Mouse (Mus musculus) layer of hippocampus, postnatal 25 days (tissue): ENCODE data around the gene Esrra. TPM values are rescaled to one million over a fixed set of nuclear protein-coding genes. Genes with fewer than 3 reads are reported as not detected.
"Not testable (repeated sequence)": the region's sequence is repeated elsewhere in the genome, so short reads cannot be mapped to it uniquely, and the experiment has no call there.

Experiments
- DNase-seq, 2 experiments: peaks; one replicate each; pipeline ENCODE4 v3.0.0; 2022; ENCODE audit warnings: mixed read lengths in 2 of 2, low spot score in 1 of 2; ENCODE audit errors: extremely low spot score in 1 of 2
- microRNA-seq, 2 experiments: library from miRNA; unstranded; fragments of <30 nt; microRNA quantifications; one replicate each; pipeline ENCODE4 v1.2.0; 2021
- total RNA-seq, 2 experiments: library from RNA; stranded (reverse); gene quantifications; 2 replicates each; pipeline ENCODE4 v1.2.3; 2021

Gene Esrra
- total RNA-seq, 2 experiments from 2014 or later: 56.2 to 57.7 TPM

- DNase-seq: no peak
Observed at GRCm38 (mm10) chr19:6906199-6906598, 15.4 kb downstream of the Esrra start.

- DNase-seq: no peak
Observed at GRCm38 (mm10) chr19:6905498-6906159, 16.0 kb downstream of the Esrra start.

GRCm38 (mm10) chr19:6904846-6905245 is 16.8 kb downstream of the Esrra start:
- DNase-seq: no peak

GRCm38 (mm10) chr19:6903031-6903430 is 18.6 kb downstream of the Esrra start:
- DNase-seq: no peak

DNA sequence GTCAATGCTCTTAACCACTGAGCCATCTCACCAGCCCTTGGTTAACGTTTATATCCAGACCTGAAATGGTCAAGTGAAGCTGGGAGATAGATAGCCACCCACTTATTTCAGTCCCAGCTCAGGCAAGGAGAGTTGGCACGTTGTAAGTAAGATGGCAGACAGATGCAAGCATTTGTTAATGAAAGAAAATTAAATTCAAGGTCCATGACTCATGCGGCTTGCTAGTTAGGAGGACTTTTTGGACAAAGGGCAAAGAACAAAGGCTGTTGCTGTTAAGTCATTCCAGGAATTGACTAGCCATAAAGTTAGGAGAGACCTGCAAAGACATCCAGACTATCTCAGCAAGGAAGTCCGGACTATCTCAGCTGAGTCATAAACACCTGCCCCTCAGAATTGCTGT is 22.0 kb downstream of the Esrra start:
- no peak for DNase-seq

GRCm38 (mm10) chr19:6895608-6896305 is 25.9 kb downstream of the Esrra start:
- DNase-seq: not testable (repeated sequence)

GRCm38 (mm10) chr19:6893731-6894451 is 27.7 kb downstream of the Esrra start:
- no peak for DNase-seq

GRCm38 (mm10) chr19:6892512-6892911 is 29.1 kb downstream of the Esrra start:
- DNase-seq: no peak

DNA sequence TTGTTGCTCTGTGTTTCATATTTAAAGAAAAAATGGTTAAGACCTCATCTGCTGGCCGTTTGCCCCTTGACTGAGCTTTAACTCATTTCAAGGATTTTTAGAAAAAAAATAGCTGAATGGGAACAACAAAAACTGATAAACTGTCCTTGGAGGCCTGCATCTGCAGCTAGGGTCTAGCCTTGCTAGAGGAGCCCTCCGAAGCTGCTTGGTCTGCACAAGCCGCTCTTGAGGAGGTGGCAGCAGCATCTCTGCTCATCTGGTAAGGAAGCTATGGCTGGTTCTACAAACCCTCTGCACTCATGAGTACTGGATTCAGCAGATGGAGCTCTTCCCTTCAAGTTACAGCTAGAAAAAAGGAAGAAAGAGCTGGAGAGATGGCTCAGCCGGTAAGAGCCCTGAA is 43.6 kb downstream of the Esrra start:
- DNase-seq: no peak

GRCm38 (mm10) chr19:6876799-6877198 is 44.8 kb downstream of the Esrra start:
- DNase-seq: no peak

DNA sequence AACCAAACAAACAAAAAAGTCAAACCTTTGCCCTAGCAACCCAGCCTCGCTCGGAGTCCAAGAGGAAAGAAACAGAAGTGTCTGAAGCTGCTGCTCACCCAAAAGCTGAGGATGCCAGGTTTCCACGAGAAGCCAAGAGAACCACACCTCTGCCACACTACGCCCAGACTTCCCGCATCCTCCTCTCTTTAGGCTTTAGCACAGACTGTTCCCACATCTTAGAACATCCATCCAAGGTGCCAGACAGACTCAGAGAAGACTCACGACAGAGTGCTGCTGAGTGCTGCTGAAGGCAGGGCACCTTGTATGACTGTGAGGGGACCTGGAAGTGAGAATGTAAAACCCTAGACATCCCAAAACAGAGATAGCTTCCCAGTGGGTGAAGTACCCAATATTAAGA is 45.8 kb downstream of the Esrra start:
- DNase-seq: no peak

- DNase-seq: no peak
Observed at GRCm38 (mm10) chr19:6874257-6874656, 47.4 kb downstream of the Esrra start.

DNA sequence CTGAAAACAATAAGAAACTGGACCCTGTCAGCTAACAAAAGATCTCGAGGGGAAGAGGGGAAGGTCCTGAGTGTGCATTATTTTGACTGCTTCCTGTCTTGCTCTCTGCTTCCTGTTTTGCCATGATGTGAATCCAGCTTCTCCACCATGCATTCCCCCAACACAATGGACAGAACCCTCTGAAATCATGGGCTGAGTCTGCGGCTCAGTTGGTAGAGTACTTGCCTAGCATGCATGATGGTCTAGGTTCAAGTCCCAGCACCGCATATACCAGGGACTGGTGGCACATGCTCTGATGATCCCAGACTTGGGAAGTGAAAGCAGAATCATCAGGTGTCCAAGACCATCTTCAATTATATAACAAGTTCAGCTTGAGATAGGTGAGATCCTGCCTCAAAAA is 48.9 kb downstream of the Esrra start:
- no peak for DNase-seq

DNA sequence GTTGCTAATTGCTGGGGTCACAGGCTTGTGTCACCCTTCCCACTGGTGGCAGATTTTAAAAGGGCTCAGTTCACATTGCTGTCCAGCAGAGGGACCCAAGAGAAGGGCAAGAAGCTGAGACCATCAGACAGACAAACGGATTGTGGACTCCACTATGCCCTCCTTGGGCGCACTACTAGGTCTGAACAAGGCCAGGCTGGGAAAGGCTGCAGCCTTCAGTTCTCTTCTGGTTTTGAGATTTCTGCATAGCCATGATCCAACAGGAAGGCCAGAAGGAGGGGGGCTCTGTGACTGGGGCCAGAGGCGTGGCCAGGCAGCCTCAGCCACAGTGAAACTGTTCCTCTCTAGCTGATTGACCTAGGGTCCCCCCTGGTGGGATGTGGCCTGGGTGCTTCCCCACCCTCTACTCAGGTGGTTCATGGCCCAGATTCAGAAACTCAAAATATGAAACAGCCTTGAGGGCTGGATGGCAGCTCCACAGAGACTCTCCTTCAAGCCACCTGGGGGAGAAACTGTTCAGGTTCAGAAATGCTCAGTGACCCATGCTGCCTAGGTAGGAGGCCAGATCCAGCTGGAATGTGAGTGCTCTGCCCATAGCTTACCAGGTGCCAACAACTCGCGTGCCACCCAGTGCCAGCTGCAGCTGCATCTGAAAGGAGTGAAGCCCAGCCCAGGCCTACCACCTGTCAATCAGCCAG is 49.9 kb downstream of the Esrra start:
- DNase-seq: no peak

DNA sequence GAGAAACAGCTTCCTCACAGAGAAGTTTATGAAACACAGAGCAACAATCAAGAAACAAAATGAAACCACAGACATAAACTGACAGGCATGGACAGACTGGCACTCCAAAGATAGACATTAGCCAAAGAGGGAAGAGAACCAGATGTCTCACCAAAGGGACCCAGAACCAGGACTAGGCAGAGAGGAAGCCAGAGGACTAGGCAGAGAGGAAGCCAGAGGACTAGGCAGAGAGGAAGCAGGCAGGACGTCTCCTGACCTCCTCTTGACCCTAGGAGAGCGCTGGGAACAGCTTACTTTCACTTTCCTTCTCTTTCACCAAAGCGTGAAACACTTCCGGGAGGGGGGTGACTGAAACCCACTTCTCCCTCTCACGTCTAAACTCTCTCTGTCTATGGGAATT is 52.3 kb downstream of the Esrra start:
- no peak for DNase-seq

- no peak for DNase-seq
Observed at GRCm38 (mm10) chr19:6861451-6861850, 60.2 kb downstream of the Esrra start.

Small RNAs within 50 kb of the gene (microRNA-seq; reads per million reads assigned to microRNA genes)
- 6.0 to 9.2 reads per million in 2 experiments for gene Mir6990

Other genes with a start within 250 kb of the Esrra start
- gene Rps6ka4, start 81.2 kb downstream of the Esrra start, total RNA-seq: 10 to 100 TPM; 32.0 to 34.7 TPM
- 10 to 100 TPM in 1 of 2 experiments, 1 to 10 TPM in 1; 7.5 to 11.9 TPM for gene Ccdc88b, start 63.6 kb downstream of the Esrra start, total RNA-seq
- 10 to 100 TPM; 40.7 to 43.9 TPM for gene Trmt112, start 12.1 kb downstream of the Esrra start, total RNA-seq
- gene Prdx5, start 11.7 kb downstream of the Esrra start, total RNA-seq: 100 to 1,000 TPM; 384 to 436 TPM
- gene Catsperz, start 3.6 kb upstream of the Esrra start, total RNA-seq: 10 to 100 TPM; 11.0 to 12.1 TPM
- 10 to 100 TPM; 18.4 to 20.2 TPM for gene Kcnk4, start 12.7 kb upstream of the Esrra start, total RNA-seq
- gene Bad, start 20.0 kb upstream of the Esrra start, total RNA-seq: 10 to 100 TPM; 42.7 to 44.5 TPM
- gene Gpr137, start 20.7 kb upstream of the Esrra start, total RNA-seq: 100 to 1,000 TPM; 103 to 106 TPM
- 10 to 100 TPM; 63.3 to 69.8 TPM for gene Ppp1r14b, start 53.2 kb upstream of the Esrra start, total RNA-seq
- gene Plcb3, start 54.7 kb upstream of the Esrra start, total RNA-seq: 10 to 100 TPM; 14.8 to 16.0 TPM
- gene Fkbp2, start 58.7 kb upstream of the Esrra start, total RNA-seq: 10 to 100 TPM; 88.6 to 93.9 TPM
- gene Vegfb, start 65.8 kb upstream of the Esrra start, total RNA-seq: 10 to 100 TPM; 83.2 to 85.2 TPM
- gene Dnajc4, start 70.8 kb upstream of the Esrra start, total RNA-seq: 10 to 100 TPM; 21.9 to 23.5 TPM
- gene Nudt22, start 74.3 kb upstream of the Esrra start, total RNA-seq: 10 to 100 TPM; 13.5 to 14.9 TPM
- 10 to 100 TPM; 16.1 to 18.8 TPM for gene Trpt1, start 74.3 kb upstream of the Esrra start, total RNA-seq
- gene Fermt3, start 97.7 kb upstream of the Esrra start, total RNA-seq: 1 to 10 TPM; 4.3 to 4.6 TPM
- 100 to 1,000 TPM; 169 to 202 TPM for gene Stip1, start 118.2 kb upstream of the Esrra start, total RNA-seq
- 10 to 100 TPM; 16.4 to 22.0 TPM for gene Macrod1, start 135.0 kb upstream of the Esrra start, total RNA-seq
- 10 to 100 TPM; 18.3 to 21.2 TPM for gene Flrt1, start 183.9 kb upstream of the Esrra start, total RNA-seq